Mouse (Mus musculus) kidney, embryonic 16.5 days (tissue): ENCODE data around the gene Tyk2. TPM values are rescaled to one million over a fixed set of nuclear protein-coding genes. Genes with fewer than 3 reads are reported as not detected.
A peak's percentile ranks its signal among the peaks of the same experiment; 100 is the strongest.

Experiments used
- ATAC-seq: fragments of 200-750 bp; cut with Nextera tagmentation; 2 replicates; pipeline ENCODE4 v1.8.0; 2017; ENCODE audit warnings: moderate TSS enrichment; ENCODE audit not compliant: low FRiP score, low TSS enrichment
- H3K27ac ChIP-seq: fragments of 300-500 bp; sonication (generic); 2 replicates; pipeline ENCODE4 v1.5.1; 2014; ENCODE audit warnings: low read length
- H3K27me3 ChIP-seq: fragments of 300-500 bp; sonication (generic); 2 replicates; pipeline ENCODE4 v1.6.1; 2014; ENCODE audit warnings: low read length, control low read depth, mixed read lengths; ENCODE audit not compliant: insufficient read depth
- H3K36me3 ChIP-seq: fragments of 300-500 bp; sonication (generic); 2 replicates; pipeline ENCODE4 v1.6.1; 2014; ENCODE audit warnings: low read length, control low read depth, mixed read lengths; ENCODE audit not compliant: insufficient read depth
- H3K4me1 ChIP-seq: fragments of 300-500 bp; sonication (generic); 2 replicates; pipeline ENCODE4 v1.6.1; 2014; ENCODE audit warnings: low read length, control low read depth, mixed read lengths; ENCODE audit not compliant: insufficient read depth
- H3K4me2 ChIP-seq: fragments of 300-500 bp; sonication (generic); replicated peaks from 2 replicates; pipeline ENCODE4 v1.6.1; 2014; ENCODE audit warnings: low read depth, low read length
- H3K4me3 ChIP-seq: fragments of 300-500 bp; sonication (generic); 2 replicates; pipeline ENCODE4 v1.5.1; 2014; ENCODE audit warnings: mild to moderate bottlenecking, low read length
- H3K9ac ChIP-seq: fragments of 300-500 bp; sonication (generic); replicated peaks from 2 replicates; pipeline ENCODE4 v1.6.1; 2014; ENCODE audit warnings: low read length
- H3K9me3 ChIP-seq: fragments of 300-500 bp; sonication (generic); 2 replicates; pipeline ENCODE4 v1.6.1; 2016; ENCODE audit warnings: low read length, control low read depth
- WGBS: fragments of 180-500 bp; shearing (Covaris S2); extraction: QIAGEN DNeasy Blood & Tissue Kit; methylation state at CpG from one replicate; pipeline ENCODE4 v1.1.7; 2014; 5-methylcytosine and 5-hydroxymethylcytosine counted together
- polyA plus RNA-seq: library from polyadenylated mRNA; unstranded; fragments of >200 nt; fragmentation: Nextera tagmentation; extraction: Ambion mirVana; gene quantifications from 2 replicates; pipeline ENCODE4 v1.2.1, GENCODE M21; 2015

Gene Tyk2
- polyA plus RNA-seq, 1 experiment from 2014 or later, result 16.1 TPM

GRCm38 (mm10) chr9:21095958-21096357 is 35.1 kb downstream of the Tyk2 start:
- Histone ChIP-seq H3K4me1 (peaks cover under 1% of the 10 kb centered on the region; the same call in 1 of the 2 replicates), H3K27me3 (no peaks in the 10 kb centered on the region), H3K4me2 (no peak overlapping the region), H3K9ac (no peak overlapping the region), H3K27ac (no peak overlapping the region), H3K4me3 (no peak overlapping the region), H3K36me3 (no peaks in the 10 kb centered on the region), H3K9me3 (no peaks in the 10 kb centered on the region)
- no peak for ATAC-seq
- 91% methylated on average over 4 of the region's 4 CpGs for WGBS

GRCm38 (mm10) chr9:21093423-21093822 is 37.6 kb downstream of the Tyk2 start:
- Histone ChIP-seq H3K4me3 (no peak overlapping the region), H3K9ac (no peak overlapping the region), H3K4me2 (no peak overlapping the region), H3K27me3 (no peaks in the 10 kb centered on the region), H3K4me1 (peaks cover 13% of the 10 kb centered on the region), H3K27ac (no peak overlapping the region), H3K9me3 (no peaks in the 10 kb centered on the region), H3K36me3 (peaks cover 11% of the 10 kb centered on the region)
- whole genome bisulfite sequencing, result 92% methylated on average over 9 of the region's 9 CpGs
- ATAC-seq, result no peak

GRCm38 (mm10) chr9:21091707-21092320 is 39.2 kb downstream of the Tyk2 start, which contains the start of the genes Gm38431 and Raver1:
Gene Gm38431, minus strand, starts transcription at chr9:21091997.
Gene Raver1, minus strand, starts transcription at chr9:21092008.
- Histone ChIP-seq H3K4me1 (peaks cover 13% of the 10 kb centered on the region), H3K9me3 (no peaks in the 10 kb centered on the region), H3K4me2 (peak within 1 kb of the TSS; percentile 95), H3K27me3 (no peaks in the 10 kb centered on the region), H3K9ac (peak within 1 kb of the TSS; percentile 89), H3K27ac (peak within 1 kb of the TSS; percentile 93), H3K4me3 (peak within 1 kb of the TSS; percentile 83), H3K36me3 (peaks cover 27% of the 10 kb centered on the region)
- under 1% methylated on average over 54 of the region's 54 CpGs for whole genome bisulfite sequencing
- peak; percentile 99 for ATAC-seq

GRCm38 (mm10) chr9:21090972-21091706 is 39.9 kb downstream of the Tyk2 start:
- ATAC-seq, result peak; percentile 12; the same call in 1 of the 2 replicates

GRCm38 (mm10) chr9:21090537-21090936 is 40.5 kb downstream of the Tyk2 start:
- H3K9me3 ChIP-seq, result no peaks in the 10 kb centered on the region
- peak overlapping the region; percentile 83 for H3K4me3 ChIP-seq
- ATAC-seq, result no peak
- H3K9ac ChIP-seq, result peak overlapping the region; percentile 89
- WGBS, result 92% methylated on average over 1 of the region's 1 CpGs
- peak overlapping the region; percentile 95 for H3K4me2 ChIP-seq
- H3K36me3 ChIP-seq, result peaks cover 39% of the 10 kb centered on the region
- no peak overlapping the region for H3K27ac ChIP-seq
- H3K4me1 ChIP-seq, result peaks cover 13% of the 10 kb centered on the region
- no peaks in the 10 kb centered on the region for H3K27me3 ChIP-seq

More at GRCm38 (mm10) chr9:21090972-21091706, 39.9 kb downstream of the Tyk2 start:
- H3K9ac ChIP-seq, result peak overlapping the region; percentile 89
- peaks cover 33% of the 10 kb centered on the region for H3K36me3 ChIP-seq
- no peaks in the 10 kb centered on the region for H3K27me3 ChIP-seq
- H3K4me3 ChIP-seq, result peak overlapping the region; percentile 83
- H3K27ac ChIP-seq, result peak overlapping the region; percentile 93
- peaks cover 13% of the 10 kb centered on the region for H3K4me1 ChIP-seq
- peak overlapping the region; percentile 95 for H3K4me2 ChIP-seq
- WGBS, result 3% methylated on average over 24 of the region's 24 CpGs
- no peaks in the 10 kb centered on the region for H3K9me3 ChIP-seq

- Histone ChIP-seq H3K4me3 (no peak overlapping the region), H3K27me3 (no peaks in the 10 kb centered on the region), H3K9ac (no peak overlapping the region), H3K36me3 (peaks cover 85% of the 10 kb centered on the region), H3K27ac (no peak overlapping the region), H3K4me2 (no peak overlapping the region), H3K4me1 (no peaks in the 10 kb centered on the region), H3K9me3 (no peaks in the 10 kb centered on the region)
- ATAC-seq, result no peak
- WGBS, result 91% methylated on average over 3 of the region's 3 CpGs
These were observed 47.7 kb downstream of the Tyk2 start for GRCm38 (mm10) chr9:21083324-21083723.

GRCm38 (mm10) chr9:21081127-21081526 is 49.9 kb downstream of the Tyk2 start:
- no peak for ATAC-seq
- H3K36me3 ChIP-seq, result peaks cover 85% of the 10 kb centered on the region
- H3K4me3 ChIP-seq, result no peak overlapping the region
- no peaks in the 10 kb centered on the region for H3K9me3 ChIP-seq
- 87% methylated on average over 9 of the region's 9 CpGs for WGBS
- no peaks in the 10 kb centered on the region for H3K4me1 ChIP-seq
- H3K4me2 ChIP-seq, result no peak overlapping the region
- H3K27me3 ChIP-seq, result no peaks in the 10 kb centered on the region
- H3K27ac ChIP-seq, result no peak overlapping the region
- no peak overlapping the region for H3K9ac ChIP-seq

GRCm38 (mm10) chr9:21075625-21076024 is 55.4 kb downstream of the Tyk2 start:
- Histone ChIP-seq H3K4me2 (no peak overlapping the region), H3K27ac (no peak overlapping the region), H3K27me3 (no peaks in the 10 kb centered on the region), H3K4me1 (peaks cover 10% of the 10 kb centered on the region), H3K4me3 (no peak overlapping the region), H3K9me3 (no peaks in the 10 kb centered on the region), H3K9ac (no peak overlapping the region), H3K36me3 (peaks cover 57% of the 10 kb centered on the region)
- 95% methylated on average over 3 of the region's 3 CpGs for WGBS
- no peak for ATAC-seq

- Histone ChIP-seq H3K27ac (no peak overlapping the region), H3K9me3 (no peaks in the 10 kb centered on the region), H3K4me3 (no peak overlapping the region), H3K9ac (no peak overlapping the region; the same call in 1 of the 2 replicates), H3K4me2 (no peak overlapping the region), H3K36me3 (peaks cover 49% of the 10 kb centered on the region), H3K27me3 (no peaks in the 10 kb centered on the region), H3K4me1 (peaks cover 10% of the 10 kb centered on the region)
- 82% methylated on average over 1 of the region's 1 CpGs for WGBS
- no peak for ATAC-seq
These were observed 56.9 kb downstream of the Tyk2 start for GRCm38 (mm10) chr9:21074173-21074572.
